Mouse (Mus musculus): ENCODE results near the gene Zfp688. TPM values are rescaled to one million over a fixed set of nuclear protein-coding genes. Genes with fewer than 3 reads are reported as not detected.
A peak's percentile ranks its signal among the peaks of the same experiment; 100 is the strongest.

The Zfp688 gene
- polyA plus RNA-seq, 1 experiment = 19.3 TPM

DNA sequence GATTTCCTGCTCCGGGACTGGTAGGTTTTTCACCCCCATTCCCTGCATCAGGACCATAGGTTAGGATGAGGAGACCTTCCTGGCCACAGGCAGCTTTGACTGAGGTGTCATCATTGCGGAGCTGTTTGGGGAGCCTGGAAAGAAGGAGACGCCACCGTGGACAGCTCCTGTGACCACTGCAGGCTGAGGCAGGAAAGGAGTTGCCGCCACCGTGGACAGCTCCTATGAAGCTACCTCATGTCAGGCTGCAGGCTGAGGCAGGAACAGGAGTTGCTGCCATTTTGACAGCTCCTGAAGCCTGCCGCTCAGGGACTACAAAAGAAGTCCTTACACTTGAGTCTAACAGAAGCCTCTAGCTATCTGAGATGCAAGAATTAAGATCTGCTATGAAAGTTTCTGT, 33.0 kb upstream of the Zfp688 start:
- Histone ChIP-seq H3K4me1 (ENCODE audit: control insufficient read depth, insufficient read depth, low read length) (peaks cover 4% of the 10 kb centered on the region; the same call in 1 of the 2 replicates), H3K4me3 (ENCODE audit: insufficient read depth, low read length) (no peak overlapping the region), H3K27ac (ENCODE audit: insufficient read depth, low read length) (no peak overlapping the region)
- no peak for TF ChIP-seq CTCF (IDR thresholded peaks at IDR 0.05; ENCODE audit: extremely low read depth, insufficient read depth, low read length)
- TF ChIP-seq POLR2A (IDR thresholded peaks at IDR 0.05; ENCODE audit: extremely low read depth, insufficient read depth, low read length) = no peak

DNA sequence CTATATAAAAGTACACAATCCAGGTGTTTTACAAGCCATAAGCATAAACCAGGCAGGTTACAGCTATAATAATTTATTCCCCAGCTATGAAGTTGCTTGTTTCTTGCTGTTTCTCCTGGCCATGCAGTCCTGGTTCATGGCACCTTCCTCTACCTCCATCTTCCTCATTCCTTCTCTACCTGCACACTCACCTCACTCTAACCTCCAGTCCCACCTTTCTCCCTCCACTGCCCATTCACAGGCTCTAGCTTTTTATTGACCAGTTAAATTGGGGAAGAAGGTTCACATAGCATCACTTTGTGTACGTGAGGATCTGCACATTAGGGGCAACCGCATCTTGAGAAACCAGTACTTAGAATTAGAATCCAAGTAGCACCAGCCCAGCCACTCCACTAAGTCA, 31.2 kb upstream of the Zfp688 start:
- TF ChIP-seq POLR2A (IDR thresholded peaks at IDR 0.05; ENCODE audit: extremely low read depth, insufficient read depth, low read length) = no peak
- Histone ChIP-seq H3K4me1 (ENCODE audit: control insufficient read depth, insufficient read depth, low read length) (peaks cover 4% of the 10 kb centered on the region; the same call in 1 of the 2 replicates), H3K4me3 (ENCODE audit: insufficient read depth, low read length) (no peak overlapping the region), H3K27ac (ENCODE audit: insufficient read depth, low read length) (no peak overlapping the region)

DNA sequence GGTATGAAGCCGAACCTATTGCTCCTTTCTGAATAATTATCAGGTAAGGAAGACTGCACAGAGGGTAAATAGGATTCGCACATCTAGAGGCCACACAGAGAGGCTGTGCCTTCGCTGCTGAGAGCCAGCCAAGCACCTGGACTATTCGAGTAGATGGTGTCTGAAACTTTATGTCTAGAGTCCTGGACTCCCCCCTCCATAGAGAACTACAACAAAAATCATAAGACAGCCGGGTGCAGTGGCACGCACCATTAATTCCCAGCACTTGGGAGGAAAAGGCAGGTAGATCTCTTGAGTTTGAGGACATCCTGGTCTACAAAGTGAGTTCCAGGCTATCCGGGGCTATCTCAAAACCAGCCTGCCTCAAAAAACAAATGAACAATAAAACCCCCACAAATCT, 28.1 kb upstream of the Zfp688 start:
- Histone ChIP-seq H3K4me1 (ENCODE audit: control insufficient read depth, insufficient read depth, low read length) (peaks cover 4% of the 10 kb centered on the region; the same call in 1 of the 2 replicates), H3K4me3 (ENCODE audit: insufficient read depth, low read length) (peak overlapping the region; percentile 82; the same call in 1 of the 2 replicates), H3K27ac (ENCODE audit: insufficient read depth, low read length) (no peak overlapping the region)
- TF ChIP-seq CTCF (IDR thresholded peaks at IDR 0.05; ENCODE audit: extremely low read depth, insufficient read depth, low read length) (no peak), POLR2A (IDR thresholded peaks at IDR 0.05; ENCODE audit: extremely low read depth, insufficient read depth, low read length) (no peak)

DNA sequence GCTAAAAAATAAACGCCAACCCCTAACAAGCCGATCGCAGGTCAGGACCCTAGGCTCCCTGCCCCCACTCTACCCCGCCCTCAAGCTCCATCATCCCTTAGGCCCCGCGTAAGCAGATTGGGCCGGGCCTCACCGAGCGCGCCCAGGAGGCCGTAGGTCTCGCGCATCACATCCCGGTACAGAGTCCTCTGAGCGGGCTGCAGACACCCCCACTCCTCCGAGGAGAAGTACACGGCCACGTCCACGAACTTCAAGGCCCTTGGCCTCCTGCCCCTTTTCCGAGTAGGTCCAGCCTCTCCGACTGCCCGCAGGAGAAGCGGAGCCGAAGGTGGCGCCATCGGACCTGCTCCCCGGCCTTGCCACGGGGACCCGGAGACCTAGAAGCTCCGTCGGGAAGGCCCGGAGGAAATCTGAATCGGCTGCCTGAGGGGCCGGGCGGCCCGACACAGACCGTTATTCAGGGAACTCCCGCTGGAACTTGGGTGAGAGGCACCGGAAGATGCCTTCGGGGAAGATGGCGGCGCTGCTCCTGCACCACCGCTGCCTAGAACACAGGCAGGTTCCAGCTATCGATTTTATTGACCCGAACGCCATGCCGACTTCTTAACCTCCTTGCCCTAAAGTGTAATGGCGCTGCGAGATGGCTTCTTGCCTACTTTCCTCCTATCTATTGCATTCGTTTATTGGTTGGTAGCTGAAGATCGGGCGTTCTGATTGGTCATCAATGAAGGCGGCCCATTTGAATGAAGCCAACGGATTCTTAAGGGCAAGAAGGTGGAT, 26.8 kb upstream of the Zfp688 start, which contains the start of gene Zfp689:
Gene Zfp689, minus strand, starts transcription at position 638 of the 780 bp plus-strand sequence.
- Histone ChIP-seq H3K4me3 (ENCODE audit: insufficient read depth, low read length) (peak within 1 kb of the TSS; percentile 82), H3K27ac (ENCODE audit: insufficient read depth, low read length) (peak within 1 kb of the TSS; percentile 81), H3K4me1 (ENCODE audit: control insufficient read depth, insufficient read depth, low read length) (peaks cover 2% of the 10 kb centered on the region; the same call in 1 of the 2 replicates)
- TF ChIP-seq CTCF (IDR thresholded peaks at IDR 0.05; ENCODE audit: extremely low read depth, insufficient read depth, low read length) (no peak), POLR2A (IDR thresholded peaks at IDR 0.05; ENCODE audit: extremely low read depth, insufficient read depth, low read length) (peak; percentile 53; the same call in 1 of the 2 replicates)

DNA sequence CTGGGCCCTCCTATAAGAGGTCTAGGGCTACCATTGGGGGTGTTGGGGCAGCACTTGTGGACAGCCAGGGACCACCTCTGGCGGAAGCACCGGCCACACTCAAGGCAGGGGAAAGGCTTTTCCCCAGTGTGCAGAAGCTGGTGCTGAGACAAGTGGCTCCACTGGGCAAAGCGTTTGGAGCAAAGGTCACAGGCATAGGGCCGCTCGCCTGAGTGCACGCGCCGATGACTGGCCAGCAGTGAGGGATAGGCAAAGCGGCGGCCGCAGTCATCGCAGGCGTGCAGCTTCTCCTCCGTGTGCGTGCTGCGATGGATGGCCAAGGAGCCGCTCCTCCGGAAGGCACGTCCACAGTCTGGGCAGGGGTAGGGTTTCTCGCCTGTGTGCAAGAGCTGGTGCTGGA, 22.1 kb upstream of the Zfp688 start:
- H3K4me3 ChIP-seq (ENCODE audit: insufficient read depth, low read length) = no peak overlapping the region
- TF ChIP-seq POLR2A (IDR thresholded peaks at IDR 0.05; ENCODE audit: extremely low read depth, insufficient read depth, low read length) (no peak), CTCF (IDR thresholded peaks at IDR 0.05; ENCODE audit: extremely low read depth, insufficient read depth, low read length) (no peak)
- H3K27ac ChIP-seq (ENCODE audit: insufficient read depth, low read length) = no peak overlapping the region
- no peaks in the 10 kb centered on the region; the same call in 1 of the 2 replicates for H3K4me1 ChIP-seq (ENCODE audit: control insufficient read depth, insufficient read depth, low read length)

DNA sequence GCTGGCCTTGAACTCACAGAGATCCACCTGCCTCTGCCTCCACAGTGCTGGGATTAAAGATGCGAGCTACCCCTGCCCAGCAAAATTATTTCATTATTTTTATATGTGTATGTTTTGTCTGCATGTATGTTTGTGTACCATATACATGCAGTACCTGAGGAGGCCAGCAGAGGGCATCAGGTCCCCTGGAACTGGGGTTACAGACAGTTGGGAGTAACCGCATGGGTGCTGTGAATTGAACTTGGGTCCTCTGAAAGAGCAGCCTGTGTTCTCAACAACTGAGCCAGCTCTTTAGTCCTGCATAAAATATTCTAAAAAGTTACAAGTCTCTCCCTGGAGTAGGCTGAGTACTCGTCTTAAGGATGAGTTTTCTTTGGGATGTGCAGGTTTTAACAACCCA, 15.9 kb upstream of the Zfp688 start:
- TF ChIP-seq CTCF (IDR thresholded peaks at IDR 0.05; ENCODE audit: extremely low read depth, insufficient read depth, low read length) (no peak), POLR2A (IDR thresholded peaks at IDR 0.05; ENCODE audit: extremely low read depth, insufficient read depth, low read length) (no peak)
- Histone ChIP-seq H3K27ac (ENCODE audit: insufficient read depth, low read length) (no peak overlapping the region), H3K4me1 (ENCODE audit: control insufficient read depth, insufficient read depth, low read length) (no peaks in the 10 kb centered on the region), H3K4me3 (ENCODE audit: insufficient read depth, low read length) (no peak overlapping the region)

DNA sequence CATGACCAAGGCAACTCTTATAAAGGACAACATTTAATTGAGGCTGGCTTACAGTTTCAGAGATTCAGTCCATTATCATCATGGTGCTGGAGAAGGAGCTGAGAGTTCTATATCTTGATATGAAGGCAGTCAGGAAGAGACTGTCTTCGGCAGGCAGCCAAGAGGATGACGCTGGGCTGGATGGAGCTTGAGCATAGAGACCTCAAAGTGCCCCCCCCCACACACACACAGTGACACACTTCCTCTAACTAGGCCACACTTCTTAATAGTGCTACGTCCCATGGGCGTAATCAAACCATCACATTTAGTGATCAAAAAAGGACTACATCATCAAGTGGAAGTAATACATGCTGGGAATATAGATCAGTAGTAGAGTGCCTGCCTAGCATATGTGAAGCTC, 13.3 kb upstream of the Zfp688 start:
- H3K4me3 ChIP-seq (ENCODE audit: insufficient read depth, low read length) = no peak overlapping the region
- TF ChIP-seq POLR2A (IDR thresholded peaks at IDR 0.05; ENCODE audit: extremely low read depth, insufficient read depth, low read length) (no peak), CTCF (IDR thresholded peaks at IDR 0.05; ENCODE audit: extremely low read depth, insufficient read depth, low read length) (no peak)
- no peaks in the 10 kb centered on the region for H3K4me1 ChIP-seq (ENCODE audit: control insufficient read depth, insufficient read depth, low read length)
- H3K27ac ChIP-seq (ENCODE audit: insufficient read depth, low read length) = no peak overlapping the region

DNA sequence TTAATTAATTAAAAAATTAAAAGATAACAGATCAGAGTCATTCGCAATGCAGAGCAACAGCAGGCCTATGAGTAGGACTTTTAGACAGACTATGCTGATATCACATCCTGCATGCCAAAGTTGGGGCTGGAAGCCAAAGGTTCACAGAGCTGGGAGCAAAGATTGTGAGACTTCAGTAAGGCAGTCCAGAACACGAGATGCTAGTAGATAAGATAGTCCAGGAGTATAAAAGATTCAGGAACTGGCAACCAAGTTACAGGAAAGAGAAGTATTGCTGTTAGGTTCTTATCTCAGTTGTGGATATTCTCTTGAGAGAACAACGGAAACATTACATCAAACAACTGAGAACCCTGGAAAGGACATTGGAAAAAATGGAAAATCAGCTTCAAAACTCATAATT, 4.5 kb upstream of the Zfp688 start:
- TF ChIP-seq CTCF (IDR thresholded peaks at IDR 0.05; ENCODE audit: extremely low read depth, insufficient read depth, low read length) = no peak
- no peak for TF ChIP-seq POLR2A (IDR thresholded peaks at IDR 0.05; ENCODE audit: extremely low read depth, insufficient read depth, low read length)
- no peak overlapping the region for H3K27ac ChIP-seq (ENCODE audit: insufficient read depth, low read length)
- no peaks in the 10 kb centered on the region for H3K4me1 ChIP-seq (ENCODE audit: control insufficient read depth, insufficient read depth, low read length)
- no peak overlapping the region for H3K4me3 ChIP-seq (ENCODE audit: insufficient read depth, low read length)

DNA sequence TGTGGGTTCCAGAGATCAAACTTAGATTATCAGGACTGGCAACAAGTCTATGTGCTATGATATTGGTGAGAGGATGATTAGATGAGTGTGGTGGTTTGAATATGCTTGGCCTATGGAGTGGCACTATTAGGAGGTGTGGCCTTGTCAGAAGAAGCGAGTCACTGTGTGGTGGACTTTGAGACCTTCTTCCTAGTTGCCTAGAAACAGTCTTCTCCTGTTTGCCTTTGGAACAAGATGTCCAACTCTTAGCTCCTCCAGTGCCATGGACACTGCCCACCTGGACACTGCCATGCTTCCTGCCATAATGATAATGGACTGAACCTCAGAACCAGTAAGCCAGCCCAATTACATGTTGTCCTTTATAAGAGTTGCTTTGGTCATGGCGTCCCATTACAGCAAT, 4.0 kb upstream of the Zfp688 start:
- Histone ChIP-seq H3K27ac (ENCODE audit: insufficient read depth, low read length) (no peak overlapping the region), H3K4me3 (ENCODE audit: insufficient read depth, low read length) (no peak overlapping the region), H3K4me1 (ENCODE audit: control insufficient read depth, insufficient read depth, low read length) (no peaks in the 10 kb centered on the region)
- TF ChIP-seq CTCF (IDR thresholded peaks at IDR 0.05; ENCODE audit: extremely low read depth, insufficient read depth, low read length) = no peak
- TF ChIP-seq POLR2A (IDR thresholded peaks at IDR 0.05; ENCODE audit: extremely low read depth, insufficient read depth, low read length) = no peak

DNA sequence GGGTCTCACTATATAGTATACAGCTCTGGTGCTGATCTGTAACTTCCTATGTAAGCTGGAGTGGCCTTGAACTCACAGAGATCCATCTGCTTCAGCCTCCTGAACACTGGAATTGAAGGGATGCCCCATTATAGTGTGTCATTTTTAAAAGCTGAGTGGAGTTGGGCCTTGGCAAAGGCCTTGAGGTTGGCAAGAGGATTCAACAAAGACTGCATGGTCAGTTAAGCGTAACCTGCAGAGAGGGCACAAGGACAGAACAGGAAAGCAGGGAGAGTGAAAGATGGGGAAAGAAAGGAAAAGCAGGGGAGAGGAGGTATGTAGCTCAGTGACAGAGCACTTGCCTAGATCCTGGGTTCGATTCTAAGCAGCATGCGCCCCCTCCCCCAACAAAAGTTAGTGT, 3.4 kb upstream of the Zfp688 start:
- TF ChIP-seq CTCF (IDR thresholded peaks at IDR 0.05; ENCODE audit: extremely low read depth, insufficient read depth, low read length) = no peak
- no peak for TF ChIP-seq POLR2A (IDR thresholded peaks at IDR 0.05; ENCODE audit: extremely low read depth, insufficient read depth, low read length)
- no peak overlapping the region for H3K27ac ChIP-seq (ENCODE audit: insufficient read depth, low read length)
- no peaks in the 10 kb centered on the region for H3K4me1 ChIP-seq (ENCODE audit: control insufficient read depth, insufficient read depth, low read length)
- no peak overlapping the region for H3K4me3 ChIP-seq (ENCODE audit: insufficient read depth, low read length)

All from cortical plate, adult 2 months (tissue).